Mouse (Mus musculus) lung, embryonic 16.5 days (tissue): Measurements from ENCODE around the gene Slc1a1. TPM values are rescaled to one million over a fixed set of nuclear protein-coding genes. Genes with fewer than 3 reads are reported as not detected.

ENCODE experiments used
- ATAC-seq: fragments of 200-750 bp; cut with Nextera tagmentation; 2 replicates; pipeline ENCODE4 v1.8.0; 2017; ENCODE audit warnings: low read depth, mild to moderate bottlenecking, moderate library complexity
- H3K27ac ChIP-seq: fragments of 300-500 bp; sonication (generic); 2 replicates; pipeline ENCODE4 v1.5.1; 2014; ENCODE audit warnings: mild to moderate bottlenecking, control low read depth, low read length
- H3K27me3 ChIP-seq: fragments of 300-500 bp; sonication (generic); 2 replicates; pipeline ENCODE4 v1.6.1; 2014; ENCODE audit warnings: low read depth, low read length, mixed read lengths; ENCODE audit not compliant: control insufficient read depth, insufficient read depth
- H3K36me3 ChIP-seq: fragments of 300-500 bp; sonication (generic); 2 replicates; pipeline ENCODE4 v1.6.1; 2014; ENCODE audit warnings: low read length; ENCODE audit not compliant: control insufficient read depth, insufficient read depth
- H3K4me1 ChIP-seq: fragments of 300-500 bp; sonication (generic); replicated peaks from 2 replicates; pipeline ENCODE4 v1.6.1; 2014; ENCODE audit warnings: low read length, mixed read lengths; ENCODE audit not compliant: control insufficient read depth, insufficient read depth
- H3K4me2 ChIP-seq: fragments of 300-500 bp; sonication (generic); 2 replicates; pipeline ENCODE4 v1.6.1; 2014; ENCODE audit warnings: low read depth, low read length, control low read depth
- H3K4me3 ChIP-seq: fragments of 300-500 bp; sonication (generic); 2 replicates; pipeline ENCODE4 v1.5.1; 2014; ENCODE audit warnings: mild to moderate bottlenecking, low read length, control low read depth
- H3K9ac ChIP-seq: fragments of 300-500 bp; sonication (generic); 2 replicates; pipeline ENCODE4 v1.6.1; 2014; ENCODE audit warnings: low read length, control low read depth
- H3K9me3 ChIP-seq: fragments of 300-500 bp; sonication (generic); 2 replicates; pipeline ENCODE4 v1.6.1; 2016; ENCODE audit warnings: low read length; ENCODE audit not compliant: control insufficient read depth
- WGBS: fragments of 180-500 bp; shearing (Covaris S2); extraction: QIAGEN DNeasy Blood & Tissue Kit; methylation state at CpG from one replicate; pipeline ENCODE4 v1.1.7; 2014; 5-methylcytosine and 5-hydroxymethylcytosine counted together
- polyA plus RNA-seq: library from polyadenylated mRNA; unstranded; fragments of >200 nt; fragmentation: Nextera tagmentation; extraction: Ambion mirVana; gene quantifications from 2 replicates; pipeline ENCODE4 v1.2.1, GENCODE M21; 2015

The Slc1a1 gene
- polyA plus RNA-seq, 1 experiment from 2014 or later, result 4.8 TPM

GRCm38 (mm10) chr19:28869251-28869855 is 34.5 kb downstream of the Slc1a1 start:
- H3K9me3 ChIP-seq, result no peaks in the 10 kb centered on the region
- no peak overlapping the region for H3K4me2 ChIP-seq
- no peak overlapping the region for H3K4me3 ChIP-seq
- H3K36me3 ChIP-seq, result no peaks in the 10 kb centered on the region
- 81% methylated on average over 6 of the region's 6 CpGs for WGBS
- H3K4me1 ChIP-seq, result no peaks in the 10 kb centered on the region
- no peak overlapping the region for H3K27ac ChIP-seq
- H3K27me3 ChIP-seq, result no peaks in the 10 kb centered on the region
- no peak for ATAC-seq
- no peak overlapping the region for H3K9ac ChIP-seq

- H3K9ac ChIP-seq, result no peak overlapping the region
Measured at GRCm38 (mm10) chr19:28870351-28870750, 35.5 kb downstream of the Slc1a1 start.

GRCm38 (mm10) chr19:28879476-28879875 is 44.6 kb downstream of the Slc1a1 start:
- Histone ChIP-seq H3K4me1 (no peaks in the 10 kb centered on the region; the same call in 1 of the 2 replicates), H3K27ac (no peak overlapping the region), H3K4me2 (no peak overlapping the region), H3K4me3 (no peak overlapping the region), H3K9ac (no peak overlapping the region), H3K9me3 (no peaks in the 10 kb centered on the region), H3K36me3 (no peaks in the 10 kb centered on the region), H3K27me3 (no peaks in the 10 kb centered on the region)
- no peak for ATAC-seq
- 91% methylated on average over 2 of the region's 2 CpGs for WGBS

More at GRCm38 (mm10) chr19:28870351-28870750, 35.5 kb downstream of the Slc1a1 start:
- Histone ChIP-seq H3K4me3 (no peak overlapping the region), H3K27ac (no peak overlapping the region), H3K9me3 (no peaks in the 10 kb centered on the region), H3K36me3 (no peaks in the 10 kb centered on the region), H3K4me2 (no peak overlapping the region), H3K4me1 (no peaks in the 10 kb centered on the region), H3K27me3 (no peaks in the 10 kb centered on the region)
- ATAC-seq, result no peak
- 44% methylated on average over 2 of the region's 2 CpGs for WGBS

GRCm38 (mm10) chr19:28883126-28883525 is 48.3 kb downstream of the Slc1a1 start:
- Histone ChIP-seq H3K36me3 (no peaks in the 10 kb centered on the region), H3K27ac (no peak overlapping the region), H3K27me3 (no peaks in the 10 kb centered on the region), H3K9me3 (no peaks in the 10 kb centered on the region), H3K4me2 (no peak overlapping the region), H3K4me1 (no peaks in the 10 kb centered on the region; the same call in 1 of the 2 replicates), H3K4me3 (no peak overlapping the region), H3K9ac (no peak overlapping the region)
- no peak for ATAC-seq
- 31% methylated on average over 1 of the region's 1 CpGs for WGBS

- no peak for ATAC-seq
- H3K4me1 ChIP-seq, result peaks cover 3% of the 10 kb centered on the region; the same call in 1 of the 2 replicates
- no peak overlapping the region for H3K4me3 ChIP-seq
- H3K27ac ChIP-seq, result no peak overlapping the region
- no peak overlapping the region for H3K4me2 ChIP-seq
- H3K9me3 ChIP-seq, result no peaks in the 10 kb centered on the region
- no peaks in the 10 kb centered on the region for H3K36me3 ChIP-seq
- H3K9ac ChIP-seq, result no peak overlapping the region
- no peaks in the 10 kb centered on the region for H3K27me3 ChIP-seq
- WGBS, result 34% methylated on average over 1 of the region's 1 CpGs
Measured at GRCm38 (mm10) chr19:28888496-28888895, 53.6 kb downstream of the Slc1a1 start.

DNA sequence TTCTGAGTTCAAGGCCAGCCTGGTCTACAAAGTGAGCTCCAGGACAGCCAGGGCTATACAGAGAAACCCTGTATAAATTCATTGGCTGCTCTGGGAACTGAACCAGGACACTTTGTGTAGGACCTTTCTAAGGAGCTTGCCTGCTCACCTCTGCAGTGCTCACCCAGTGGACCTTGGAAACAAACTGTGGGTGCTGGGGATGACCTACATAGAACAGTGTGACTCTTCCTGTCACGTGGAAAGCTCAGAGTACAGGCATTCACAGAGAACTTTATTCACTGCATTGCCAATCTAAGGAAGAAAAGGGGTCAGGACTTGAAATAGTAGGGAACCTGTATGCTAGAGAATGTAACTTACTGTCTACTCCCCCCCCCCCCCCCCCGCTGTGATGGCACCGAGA is 54.4 kb downstream of the Slc1a1 start:
- Histone ChIP-seq H3K9me3 (no peaks in the 10 kb centered on the region), H3K4me1 (peaks cover 3% of the 10 kb centered on the region; the same call in 1 of the 2 replicates), H3K27me3 (no peaks in the 10 kb centered on the region), H3K4me3 (no peak overlapping the region), H3K9ac (no peak overlapping the region), H3K4me2 (no peak overlapping the region), H3K27ac (no peak overlapping the region), H3K36me3 (no peaks in the 10 kb centered on the region)
- ATAC-seq, result no peak
- 58% methylated on average over 3 of the region's 3 CpGs for WGBS

GRCm38 (mm10) chr19:28891238-28891637 is 56.4 kb downstream of the Slc1a1 start:
- no peaks in the 10 kb centered on the region for H3K27me3 ChIP-seq
- no peak overlapping the region for H3K4me3 ChIP-seq
- no peak overlapping the region for H3K27ac ChIP-seq
- no peak overlapping the region for H3K4me2 ChIP-seq
- 71% methylated on average over 5 of the region's 5 CpGs for WGBS
- H3K36me3 ChIP-seq, result no peaks in the 10 kb centered on the region
- no peaks in the 10 kb centered on the region for H3K9me3 ChIP-seq
- no peak for ATAC-seq
- H3K4me1 ChIP-seq, result peaks cover 3% of the 10 kb centered on the region; the same call in 1 of the 2 replicates
- H3K9ac ChIP-seq, result no peak overlapping the region

DNA sequence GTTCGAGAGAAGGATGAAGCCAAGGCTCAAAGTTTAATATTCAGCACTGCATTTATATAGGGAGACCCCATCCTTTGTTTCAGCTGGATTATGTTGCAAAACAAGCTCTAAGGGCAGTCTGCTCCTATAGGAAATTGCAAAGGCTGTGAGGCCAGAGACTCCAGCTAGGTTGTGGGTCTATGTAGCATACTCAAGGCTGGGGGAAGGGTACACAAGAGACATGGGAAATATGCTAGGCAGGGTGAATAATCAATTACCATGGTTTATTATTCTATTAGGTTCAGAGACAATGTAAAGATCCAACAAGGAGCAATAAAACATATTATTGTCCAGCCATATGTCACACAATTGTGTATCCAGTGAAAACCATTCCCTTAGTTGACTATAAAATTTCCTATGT is 57.0 kb downstream of the Slc1a1 start:
- no peak for ATAC-seq
- H3K36me3 ChIP-seq, result no peaks in the 10 kb centered on the region
- no peak overlapping the region for H3K27ac ChIP-seq
- 100% methylated on average over 1 of the region's 1 CpGs for WGBS
- no peaks in the 10 kb centered on the region for H3K9me3 ChIP-seq
- no peak overlapping the region for H3K4me2 ChIP-seq
- H3K4me1 ChIP-seq, result peaks cover 3% of the 10 kb centered on the region; the same call in 1 of the 2 replicates
- no peaks in the 10 kb centered on the region for H3K27me3 ChIP-seq
- H3K4me3 ChIP-seq, result no peak overlapping the region
- H3K9ac ChIP-seq, result no peak overlapping the region

GRCm38 (mm10) chr19:28896639-28897038 is 61.8 kb downstream of the Slc1a1 start:
- Histone ChIP-seq H3K9ac (no peak overlapping the region), H3K36me3 (no peaks in the 10 kb centered on the region), H3K27me3 (no peaks in the 10 kb centered on the region), H3K4me2 (no peak overlapping the region), H3K9me3 (no peaks in the 10 kb centered on the region), H3K4me1 (no peaks in the 10 kb centered on the region), H3K27ac (no peak overlapping the region), H3K4me3 (no peak overlapping the region)
- ATAC-seq, result no peak
- WGBS, result 58% methylated on average over 1 of the region's 1 CpGs
